Mouse (Mus musculus) urinary bladder, postnatal 36 days (tissue): Measurements from ENCODE around the gene Larp1b.

Experiments used
- DNase-seq, 2 experiments: peaks; one replicate each; pipeline ENCODE4 v3.0.0; 2022; ENCODE audit warnings: low spot score in 2 of 2, mixed read lengths in 1 of 2

The Larp1b gene

GRCm38 (mm10) chr3:41020687-41021086, 71.1 kb downstream of the Larp1b start:
- DNase-seq: no peak

- DNase-seq: peak in 1 of 2 experiments; percentile 4
Measured at GRCm38 (mm10) chr3:41021980-41022379, 72.4 kb downstream of the Larp1b start.

- DNase-seq: no peak
Measured at GRCm38 (mm10) chr3:41030705-41031104, 81.1 kb downstream of the Larp1b start.

GRCm38 (mm10) chr3:41031286-41032210, 81.9 kb downstream of the Larp1b start:
- no peak for DNase-seq

- DNase-seq: no peak
Measured at GRCm38 (mm10) chr3:41038297-41038916, 88.8 kb downstream of the Larp1b start.

- DNase-seq: no peak
Measured at GRCm38 (mm10) chr3:41041241-41041640, 91.6 kb downstream of the Larp1b start.

- peak; percentile 6 to 35 for DNase-seq
Measured at GRCm38 (mm10) chr3:41042195-41042938, 92.7 kb downstream of the Larp1b start.

GRCm38 (mm10) chr3:41043756-41044354, 94.2 kb downstream of the Larp1b start:
- DNase-seq: no peak

- DNase-seq: no peak
Measured at GRCm38 (mm10) chr3:41047838-41048237, 98.2 kb downstream of the Larp1b start.

GRCm38 (mm10) chr3:41053334-41053733, 103.7 kb downstream of the Larp1b start:
- peak in 1 of 2 experiments; percentile 7 for DNase-seq

- peak in 1 of 2 experiments; percentile 32 for DNase-seq
Measured at GRCm38 (mm10) chr3:41058395-41058794, 108.8 kb downstream of the Larp1b start.

- DNase-seq: no peak
Measured at GRCm38 (mm10) chr3:41059249-41059648, 109.6 kb downstream of the Larp1b start.

- DNase-seq: no peak
Measured at GRCm38 (mm10) chr3:41061831-41062565, 112.4 kb downstream of the Larp1b start.

- no peak for DNase-seq
Measured at GRCm38 (mm10) chr3:41062758-41063157, 113.1 kb downstream of the Larp1b start.

GRCm38 (mm10) chr3:41065320-41065719, 115.7 kb downstream of the Larp1b start:
- DNase-seq: no peak

GRCm38 (mm10) chr3:41070519-41070918, 120.9 kb downstream of the Larp1b start:
- no peak for DNase-seq

- DNase-seq: no peak
Measured at GRCm38 (mm10) chr3:41075376-41075775, 125.7 kb downstream of the Larp1b start.

GRCm38 (mm10) chr3:41078673-41079072, 129.0 kb downstream of the Larp1b start:
- DNase-seq: no peak

- no peak for DNase-seq
Measured at GRCm38 (mm10) chr3:41080724-41081123, 131.1 kb downstream of the Larp1b start.

- peak; percentile 7 to 14 for DNase-seq
Measured at GRCm38 (mm10) chr3:41081474-41082301, 132.1 kb downstream of the Larp1b start.
